Mouse (Mus musculus): Measurements from ENCODE around the gene Cyb5r3. TPM values are rescaled to one million over a fixed set of nuclear protein-coding genes. Genes with fewer than 3 reads are reported as not detected.

Cyb5r3 gene
- total and polyA plus RNA-seq, 3 experiments = 35.7 to 102 (median 59.1) TPM

- TF ChIP-seq POLR2AphosphoS2 (IDR thresholded peaks at IDR 0.05; ENCODE audit: low read depth, low read length) (no peak), CTCF (conservative IDR thresholded peaks at IDR 0.05 in 1 of 2, IDR thresholded peaks at IDR 0.05 in 1 of 2; ENCODE audit: low read depth in 2 of 2, low read length in 2 of 2) (peak in 1 of 2 experiments; percentile 28; a peak in 1 of 4 replicates)
- in situ Hi-C loops (cut with MboI; ENCODE audit: low pct_ligation_motif_present, low pct_unique_long_range_greater_than_20kb, low sequenced_read_pairs) = no loop called here
- Histone ChIP-seq H3K4me2 (ENCODE audit: insufficient read depth, low read depth, poor library complexity, severe bottlenecking) (no peak overlapping the region), H3K27ac (ENCODE audit: insufficient read depth, low read depth) (no peak overlapping the region), H3K9me3 (replicated peaks; ENCODE audit: low read length) (no peaks in the 10 kb centered on the region), H3K79me2 (replicated peaks; ENCODE audit: control insufficient read depth, extremely low read depth, insufficient read depth, poor library complexity, severe bottlenecking) (peaks cover 28% of the 10 kb centered on the region), H3K4me1 (ENCODE audit: control insufficient read depth in 1 of 2, insufficient read depth in 2 of 2) (peaks cover 0 to 12% of the 10 kb centered on the region in 2 experiments; a peak in 2 of 4 replicates), H3K27me3 (replicated peaks) (no peaks in the 10 kb centered on the region), H3K9ac (ENCODE audit: insufficient read depth, low read depth) (no peak overlapping the region), H3K4me3 (replicated peaks in 1 of 3; ENCODE audit: low read depth in 2 of 3, low read length in 2 of 3, poor library complexity in 1 of 3) (no peak overlapping the region), H3K36me3 (replicated peaks in 1 of 2; ENCODE audit: control insufficient read depth in 1 of 2, insufficient read depth in 1 of 2, low read length in 1 of 2) (peaks cover 68 to 69% of the 10 kb centered on the region in 2 experiments)
- dilution Hi-C loops (cut with MboI; ENCODE audit: extremely low pct_ligation_motif_present, extremely low pct_unique_long_range_greater_than_20kb, low sequenced_read_pairs) = no loop called here
- DNase-seq (ENCODE audit: extremely low read depth) = no peak
Measured at GRCm38 (mm10) chr15:83118360-83118759, 54.0 kb downstream of the Cyb5r3 start.

GRCm38 (mm10) chr15:83115071-83115470 lies 57.3 kb downstream of the Cyb5r3 start:
- Histone ChIP-seq H3K27ac (ENCODE audit: insufficient read depth, low read depth) (no peak overlapping the region), H3K4me1 (ENCODE audit: control insufficient read depth in 1 of 2, insufficient read depth in 2 of 2) (peaks cover 2 to 34% of the 10 kb centered on the region in 2 experiments; a peak in 3 of 4 replicates), H3K9me3 (replicated peaks; ENCODE audit: low read length) (no peaks in the 10 kb centered on the region), H3K4me3 (replicated peaks in 1 of 3; ENCODE audit: low read depth in 2 of 3, low read length in 2 of 3, poor library complexity in 1 of 3) (no peak overlapping the region), H3K27me3 (replicated peaks) (no peaks in the 10 kb centered on the region), H3K79me2 (replicated peaks; ENCODE audit: control insufficient read depth, extremely low read depth, insufficient read depth, poor library complexity, severe bottlenecking) (peaks cover 6% of the 10 kb centered on the region), H3K4me2 (ENCODE audit: insufficient read depth, low read depth, poor library complexity, severe bottlenecking) (no peak overlapping the region), H3K9ac (ENCODE audit: insufficient read depth, low read depth) (no peak overlapping the region), H3K36me3 (replicated peaks in 1 of 2; ENCODE audit: control insufficient read depth in 1 of 2, insufficient read depth in 1 of 2, low read length in 1 of 2) (peaks cover 63 to 83% of the 10 kb centered on the region in 2 experiments)
- TF ChIP-seq POLR2AphosphoS2 (IDR thresholded peaks at IDR 0.05; ENCODE audit: low read depth, low read length) (peak; percentile 22; the same call in 1 of the 2 replicates), CHD1 (IDR thresholded peaks at IDR 0.05; ENCODE audit: low read depth, low read length) (no peak)
- dilution Hi-C loops (cut with MboI; ENCODE audit: extremely low pct_ligation_motif_present, extremely low pct_unique_long_range_greater_than_20kb, low sequenced_read_pairs) = no loop called here
- in situ Hi-C loops (cut with MboI; ENCODE audit: low pct_ligation_motif_present, low pct_unique_long_range_greater_than_20kb, low sequenced_read_pairs) = no loop called here
- no peak for DNase-seq (ENCODE audit: extremely low read depth)

- H3K4me3 ChIP-seq (replicated peaks in 1 of 3; ENCODE audit: low read depth in 2 of 3, low read length in 2 of 3, poor library complexity in 1 of 3) = no peak overlapping the region
- no peak for DNase-seq (ENCODE audit: extremely low read depth)
- H3K36me3 ChIP-seq (replicated peaks in 1 of 2; ENCODE audit: control insufficient read depth in 1 of 2, insufficient read depth in 1 of 2, low read length in 1 of 2) = peaks cover 57 to 81% of the 10 kb centered on the region in 2 experiments
- H3K4me2 ChIP-seq (ENCODE audit: insufficient read depth, low read depth, poor library complexity, severe bottlenecking) = no peak overlapping the region
- peaks cover 2 to 32% of the 10 kb centered on the region in 2 experiments; a peak in 3 of 4 replicates for H3K4me1 ChIP-seq (ENCODE audit: control insufficient read depth in 1 of 2, insufficient read depth in 2 of 2)
- no peaks in the 10 kb centered on the region for H3K79me2 ChIP-seq (replicated peaks; ENCODE audit: control insufficient read depth, extremely low read depth, insufficient read depth, poor library complexity, severe bottlenecking)
- dilution Hi-C loops (cut with MboI; ENCODE audit: extremely low pct_ligation_motif_present, extremely low pct_unique_long_range_greater_than_20kb, low sequenced_read_pairs) = no loop called here
- in situ Hi-C loops (cut with MboI; ENCODE audit: low pct_ligation_motif_present, low pct_unique_long_range_greater_than_20kb, low sequenced_read_pairs) = no loop called here
- H3K9me3 ChIP-seq (replicated peaks; ENCODE audit: low read length) = no peaks in the 10 kb centered on the region
- TF ChIP-seq ZMIZ1 (IDR thresholded peaks at IDR 0.05; ENCODE audit: low read depth, low read length) (no peak), ZKSCAN1 (IDR thresholded peaks at IDR 0.05; ENCODE audit: borderline replicate concordance, low read depth, low read length) (no peak), ETS1 (conservative IDR thresholded peaks at IDR 0.05; ENCODE audit: low read depth, low read length) (no peak), UBTF (IDR thresholded peaks at IDR 0.05; ENCODE audit: low read depth, low read length) (no peak), JUND (conservative IDR thresholded peaks at IDR 0.05; ENCODE audit: low read depth, low read length) (no peak)
- no peak overlapping the region for H3K9ac ChIP-seq (ENCODE audit: insufficient read depth, low read depth)
- no peaks in the 10 kb centered on the region for H3K27me3 ChIP-seq (replicated peaks)
- H3K27ac ChIP-seq (ENCODE audit: insufficient read depth, low read depth) = no peak overlapping the region
Measured at GRCm38 (mm10) chr15:83114106-83114505, 58.3 kb downstream of the Cyb5r3 start.
